Mouse (Mus musculus) limb, embryonic 14.5 days (tissue): ENCODE measurements around the gene Brca1. TPM values are rescaled to one million over a fixed set of nuclear protein-coding genes. Genes with fewer than 3 reads are reported as not detected.

Experiments
- ATAC-seq: fragments of 200-750 bp; cut with Nextera tagmentation; 2 replicates; pipeline ENCODE4 v1.8.0; 2017; ENCODE audit warnings: low read depth, moderate number of reproducible peaks, moderate TSS enrichment; ENCODE audit not compliant: low FRiP score
- DNase-seq: peaks from one replicate; pipeline ENCODE4 v3.0.0-alpha.2; 2015; ENCODE audit warnings: low spot score
- H3K27ac ChIP-seq: fragments of 300-500 bp; sonication (generic); replicated peaks from 2 replicates; pipeline ENCODE4 v1.5.1; 2014; ENCODE audit warnings: low read depth, mild to moderate bottlenecking, low read length, moderate library complexity, mixed read lengths
- H3K27me3 ChIP-seq: fragments of 300-500 bp; sonication (generic); 2 replicates; pipeline ENCODE4 v1.6.1; 2014; ENCODE audit warnings: low read length, mixed read lengths; ENCODE audit not compliant: control insufficient read depth, insufficient read depth
- H3K36me3 ChIP-seq: fragments of 300-500 bp; sonication (generic); 2 replicates; pipeline ENCODE4 v1.6.1; 2014; ENCODE audit warnings: mild to moderate bottlenecking, low read length, moderate library complexity, mixed read lengths; ENCODE audit not compliant: control insufficient read depth, insufficient read depth
- H3K4me1 ChIP-seq: fragments of 300-500 bp; sonication (generic); 2 replicates; pipeline ENCODE4 v1.6.1; 2014; ENCODE audit warnings: antibody characterized with exemption, low read length, mixed read lengths; ENCODE audit not compliant: control insufficient read depth, insufficient read depth
- H3K4me2 ChIP-seq: fragments of 300-500 bp; sonication (generic); replicated peaks from 2 replicates; pipeline ENCODE4 v1.6.1; 2014; ENCODE audit warnings: low read depth, mild to moderate bottlenecking, low read length, moderate library complexity; ENCODE audit not compliant: severe bottlenecking
- H3K4me3 ChIP-seq: fragments of 300-500 bp; sonication (generic); replicated peaks from 2 replicates; pipeline ENCODE4 v1.5.1; 2014; ENCODE audit warnings: low read length
- H3K9ac ChIP-seq: fragments of 300-500 bp; sonication (generic); 2 replicates; pipeline ENCODE4 v1.6.1; 2014; ENCODE audit warnings: mild to moderate bottlenecking, low read depth, low read length, moderate library complexity; ENCODE audit not compliant: severe bottlenecking
- H3K9me3 ChIP-seq: fragments of 300-500 bp; sonication (generic); 2 replicates; pipeline ENCODE4 v1.6.1; 2016; ENCODE audit warnings: low read length; ENCODE audit not compliant: control insufficient read depth
- POLR2A ChIP-seq: fragments of 200-500 bp; IDR thresholded peaks from 2 replicates; pipeline ENCODE4 v1.8.0; 2012; ENCODE audit warnings: inconsistent platforms, mild to moderate bottlenecking, moderate library complexity, borderline replicate concordance; ENCODE audit not compliant: insufficient read depth, insufficient read length; ENCODE audit errors: extremely low read depth
- WGBS: fragments of 180-500 bp; shearing (Covaris S2); extraction: QIAGEN DNeasy Blood & Tissue Kit; methylation state at CpG from one replicate; pipeline ENCODE4 v1.1.7; 2014; 5-methylcytosine and 5-hydroxymethylcytosine counted together
- polyA plus RNA-seq, 2 experiments: library from polyadenylated mRNA; depleted of rRNA in 1 of 2; stranded (reverse) in 1 of 2; unstranded in 1 of 2; fragments of >200 nt; fragmentation: Nextera tagmentation in 1 of 2; extraction: Ambion mirVana in 1 of 2; gene quantifications; 2 replicates each; pipeline versions ENCODE4 v1.2.1 to v1.2.3; 2012 to 2014

Brca1 gene
- polyA plus RNA-seq, 2 experiments: 9.9 to 11.6 TPM

DNA sequence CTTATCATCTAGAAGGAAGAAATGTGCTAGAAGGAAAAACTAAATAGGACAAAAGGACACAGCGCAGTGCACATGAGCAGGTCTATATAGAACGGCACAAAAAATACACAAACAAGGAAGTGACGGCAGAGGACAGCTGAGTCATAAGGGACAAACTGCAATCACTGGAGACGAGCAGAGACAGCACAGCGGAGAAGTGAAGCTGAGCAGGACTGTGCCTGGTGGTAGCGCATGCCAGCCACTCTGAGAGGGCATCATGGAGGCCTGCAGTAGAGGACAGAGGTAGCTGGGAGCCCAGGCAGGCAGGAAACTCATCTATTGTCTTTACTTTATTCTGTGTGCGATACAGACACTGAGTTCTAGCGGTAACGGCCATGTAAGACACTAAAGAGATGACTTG lies 8.2 kb downstream of the Brca1 start:
- ATAC-seq: no peak
- Histone ChIP-seq H3K4me2 (no peak overlapping the region), H3K27ac (no peak overlapping the region), H3K9me3 (no peaks in the 10 kb centered on the region), H3K4me1 (no peaks in the 10 kb centered on the region), H3K9ac (no peak overlapping the region), H3K36me3 (peaks cover 24% of the 10 kb centered on the region; the same call in 1 of the 2 replicates), H3K27me3 (no peaks in the 10 kb centered on the region), H3K4me3 (no peak overlapping the region)
- no peak for TF ChIP-seq POLR2A
- 92% methylated on average over 9 of the region's 9 CpGs for WGBS
- DNase-seq: no peak

DNA sequence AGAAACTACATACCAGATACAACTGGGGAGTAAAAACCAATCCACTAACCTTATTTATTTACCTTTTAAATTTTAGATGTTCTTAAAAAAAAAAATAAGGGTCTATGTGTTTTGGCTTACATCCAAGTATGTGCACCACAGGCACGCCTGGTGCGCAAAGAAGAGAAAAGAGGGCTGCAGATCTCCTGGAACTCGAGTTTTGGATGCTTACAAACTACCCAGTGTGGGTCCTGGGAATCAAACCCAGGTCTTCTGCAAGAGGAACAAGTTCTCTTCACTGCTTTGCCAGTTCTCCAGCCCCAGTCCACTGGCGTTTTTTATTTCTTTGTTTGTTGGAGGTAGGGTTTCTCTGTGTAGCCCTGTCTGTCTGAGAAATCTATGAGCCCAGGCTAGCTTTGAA lies 25.1 kb downstream of the Brca1 start:
- WGBS: 76% methylated on average over 4 of the region's 4 CpGs
- Histone ChIP-seq H3K36me3 (peaks cover 47% of the 10 kb centered on the region), H3K27me3 (no peaks in the 10 kb centered on the region), H3K9ac (no peak overlapping the region), H3K4me1 (no peaks in the 10 kb centered on the region), H3K4me2 (no peak overlapping the region), H3K27ac (no peak overlapping the region), H3K4me3 (no peak overlapping the region), H3K9me3 (no peaks in the 10 kb centered on the region)
- DNase-seq (no peak), ATAC-seq (no peak)
- no peak for TF ChIP-seq POLR2A

DNA sequence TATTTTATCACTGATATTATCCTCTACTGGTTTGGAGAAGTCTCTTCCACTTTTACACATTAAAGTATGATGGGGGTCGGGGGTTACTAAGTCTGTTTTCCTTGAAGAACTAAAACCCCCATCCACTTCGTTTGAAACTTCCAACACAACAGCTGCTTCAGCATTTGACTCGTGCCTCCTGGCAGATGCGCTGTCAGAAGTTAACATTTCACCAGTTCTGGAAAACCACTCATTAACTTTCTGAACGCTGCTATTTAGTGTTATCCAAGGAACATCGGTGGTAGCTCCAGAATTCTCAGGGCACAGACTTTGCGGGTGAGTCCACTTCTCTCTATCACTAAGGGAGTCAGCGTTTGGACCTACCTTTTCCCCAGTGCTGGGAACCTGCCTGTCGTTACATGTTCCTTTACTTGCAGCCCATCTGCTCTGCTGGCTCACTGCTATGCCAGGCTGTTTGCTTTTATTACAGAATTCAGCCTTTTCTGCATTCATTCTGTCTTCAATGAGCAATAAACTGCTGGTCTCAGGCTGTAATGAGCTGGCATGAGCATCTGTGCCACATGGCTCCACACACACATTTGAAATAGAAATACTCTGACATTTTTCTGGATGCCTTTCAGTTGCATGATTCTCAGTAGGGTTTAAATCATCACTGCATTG lies 25.7 kb downstream of the Brca1 start:
- TF ChIP-seq POLR2A: no peak
- H3K9ac ChIP-seq: no peak overlapping the region
- no peak for ATAC-seq
- H3K9me3 ChIP-seq: no peaks in the 10 kb centered on the region
- DNase-seq: no peak
- no peaks in the 10 kb centered on the region for H3K27me3 ChIP-seq
- no peak overlapping the region for H3K27ac ChIP-seq
- WGBS: 94% methylated on average over 9 of the region's 9 CpGs
- H3K4me3 ChIP-seq: no peak overlapping the region
- no peaks in the 10 kb centered on the region for H3K4me1 ChIP-seq
- H3K4me2 ChIP-seq: no peak overlapping the region
- peaks cover 47% of the 10 kb centered on the region for H3K36me3 ChIP-seq

DNA sequence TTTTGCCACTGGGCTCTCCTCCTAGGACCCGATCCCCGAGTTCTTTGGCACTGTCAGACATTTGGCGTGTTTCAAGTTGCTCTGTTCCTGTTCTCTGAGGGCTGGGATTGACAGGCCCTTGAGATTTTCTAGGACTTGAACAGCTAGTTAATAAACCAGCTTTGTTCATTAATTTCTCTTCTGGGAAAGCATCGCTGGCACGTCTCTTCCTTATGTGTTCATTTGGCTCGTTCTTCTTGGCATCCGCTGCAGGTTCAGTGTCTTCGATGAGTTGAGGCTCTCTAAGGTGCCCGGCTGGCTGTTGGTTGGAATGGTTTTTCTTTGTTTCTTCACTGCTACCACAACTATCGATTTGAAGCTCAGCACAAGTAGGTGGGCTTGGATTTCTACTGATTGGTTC lies 26.7 kb downstream of the Brca1 start:
- no peaks in the 10 kb centered on the region for H3K27me3 ChIP-seq

DNA sequence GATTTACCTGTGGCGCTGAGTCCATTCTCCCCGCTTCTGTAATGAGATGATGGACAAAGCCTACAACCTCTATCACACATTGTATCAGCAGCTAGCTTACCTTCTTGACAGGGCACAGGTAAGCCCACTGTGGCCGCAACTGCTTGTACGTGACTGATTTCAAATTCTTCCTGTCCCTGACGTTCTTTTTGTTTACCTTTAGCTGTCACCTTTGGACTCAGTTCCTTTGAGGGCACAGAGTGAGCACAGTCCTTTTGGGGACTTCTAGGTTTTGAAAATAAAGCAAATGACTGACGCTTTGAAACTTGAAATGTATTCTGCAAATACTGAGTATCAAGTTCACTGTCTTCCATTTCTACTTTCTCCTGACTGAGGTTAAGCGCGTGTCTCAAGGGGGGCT lies 27.3 kb downstream of the Brca1 start:
- no peak for TF ChIP-seq POLR2A

More for the DNA sequence above, 26.7 kb downstream of the Brca1 start:
- no peak for TF ChIP-seq POLR2A
- Histone ChIP-seq H3K36me3 (peaks cover 47% of the 10 kb centered on the region), H3K4me2 (no peak overlapping the region), H3K9me3 (no peaks in the 10 kb centered on the region), H3K9ac (no peak overlapping the region), H3K27ac (no peak overlapping the region), H3K4me1 (no peaks in the 10 kb centered on the region), H3K4me3 (no peak overlapping the region)
- WGBS: 94% methylated on average over 10 of the region's 10 CpGs
- DNase-seq: no peak
- ATAC-seq: no peak

DNA sequence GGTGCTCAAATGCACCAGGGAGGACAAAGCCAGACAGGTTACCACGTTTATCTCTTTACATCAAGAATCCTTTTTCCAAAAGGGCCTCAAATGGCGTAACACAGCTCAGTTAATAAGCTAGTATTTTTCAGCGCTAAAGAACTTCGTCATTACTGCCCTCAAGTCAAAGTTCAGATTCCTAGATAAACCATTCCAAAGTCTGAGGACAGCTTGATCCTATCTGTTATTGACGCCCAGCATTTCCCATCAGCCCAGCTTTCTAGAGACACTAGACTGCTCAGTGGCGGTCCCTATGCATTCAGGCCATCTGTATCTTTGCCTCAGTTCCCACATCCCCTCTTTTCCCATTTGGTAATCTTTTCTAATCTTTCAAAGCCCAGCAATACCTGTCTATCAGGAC lies 32.4 kb downstream of the Brca1 start:
- H3K4me1 ChIP-seq: no peaks in the 10 kb centered on the region
- no peak for ATAC-seq

More for the DNA sequence above, 27.3 kb downstream of the Brca1 start:
- Histone ChIP-seq H3K4me3 (no peak overlapping the region), H3K4me1 (no peaks in the 10 kb centered on the region), H3K36me3 (peaks cover 44% of the 10 kb centered on the region), H3K9ac (no peak overlapping the region), H3K9me3 (no peaks in the 10 kb centered on the region), H3K27me3 (no peaks in the 10 kb centered on the region), H3K27ac (no peak overlapping the region), H3K4me2 (no peak overlapping the region)
- WGBS: 93% methylated on average over 8 of the region's 8 CpGs
- DNase-seq: no peak
- no peak for ATAC-seq

More for the DNA sequence above, 32.4 kb downstream of the Brca1 start:
- Histone ChIP-seq H3K27me3 (no peaks in the 10 kb centered on the region), H3K36me3 (peaks cover 22% of the 10 kb centered on the region), H3K9me3 (no peaks in the 10 kb centered on the region), H3K9ac (no peak overlapping the region), H3K27ac (no peak overlapping the region), H3K4me2 (no peak overlapping the region), H3K4me3 (no peak overlapping the region)
- TF ChIP-seq POLR2A: no peak
- DNase-seq: no peak
- 89% methylated on average over 6 of the region's 6 CpGs for WGBS
